Mouse (Mus musculus) layer of hippocampus, postnatal 25 days (tissue): Measurements from ENCODE around the gene Tktl1. TPM values are rescaled to one million over a fixed set of nuclear protein-coding genes. Genes with fewer than 3 reads are reported as not detected.

Experiments
- DNase-seq, 2 experiments: peaks; one replicate each; pipeline ENCODE4 v3.0.0; 2022; ENCODE audit warnings: mixed read lengths in 2 of 2, low spot score in 1 of 2; ENCODE audit errors: extremely low spot score in 1 of 2
- total RNA-seq, 2 experiments: library from RNA; stranded (reverse); gene quantifications; 2 replicates each; pipeline ENCODE4 v1.2.3; 2021

Tktl1 gene
- total RNA-seq, 2 experiments from 2014 or later: 0.10 TPM; not detected in 1

DNA sequence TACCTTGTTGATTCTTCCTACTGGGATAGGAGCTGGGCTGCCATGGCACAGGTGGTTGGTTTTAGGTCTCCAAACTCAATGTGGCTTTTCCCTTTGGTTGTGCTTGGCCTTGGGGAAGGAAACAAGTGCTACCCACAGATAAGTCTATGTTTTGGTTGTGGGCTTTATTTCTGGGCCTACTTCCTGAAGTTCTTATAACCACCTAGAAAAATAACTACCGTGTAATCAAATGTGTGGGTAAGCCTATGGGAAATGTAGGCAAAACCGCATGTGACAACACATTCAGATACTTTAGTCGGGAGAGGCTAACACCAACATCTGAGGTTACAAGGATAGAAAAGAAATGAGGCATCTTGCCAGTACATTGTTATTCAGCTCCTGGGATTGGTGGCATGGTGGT lies 80.7 kb downstream of the Tktl1 start:
- no peak for DNase-seq

Other genes starting within 250 kb of the Tktl1 start
- 1 to 10 TPM; 3.6 to 4.2 TPM for gene Renbp, start 246.4 kb upstream of the Tktl1 start, total RNA-seq
- gene Hcfc1, start 210.9 kb upstream of the Tktl1 start, total RNA-seq: 10 to 100 TPM; 65.8 to 80.9 TPM
- 10 to 100 TPM; 46.9 to 59.1 TPM for gene Irak1, start 153.3 kb upstream of the Tktl1 start, total RNA-seq
- gene Opn1mw, start 49.8 kb upstream of the Tktl1 start, total RNA-seq: under 1 TPM in 1 of 2 experiments, not detected in 1; 0.62 TPM
- gene Mecp2, start 41.9 kb upstream of the Tktl1 start, total RNA-seq: 10 to 100 TPM; 75.6 to 88.8 TPM
- gene Tex28, start 9.4 kb upstream of the Tktl1 start, total RNA-seq: not detected
- gene Flna, start 72.6 kb downstream of the Tktl1 start, total RNA-seq: 100 to 1,000 TPM in 1 of 2 experiments, 10 to 100 TPM in 1; 82.6 to 124 TPM
- gene Emd, start 77.4 kb downstream of the Tktl1 start, total RNA-seq: 10 to 100 TPM; 35.1 to 36.5 TPM
- 100 to 1,000 TPM; 171 TPM for gene Rpl10, start 93.6 kb downstream of the Tktl1 start, total RNA-seq
- 10 to 100 TPM; 48.8 to 64.9 TPM for gene Taz, start 104.7 kb downstream of the Tktl1 start, total RNA-seq
- gene Dnase1l1, start 105.1 kb downstream of the Tktl1 start, total RNA-seq: 1 to 10 TPM; 1.8 to 2.6 TPM
- 100 to 1,000 TPM; 333 to 352 TPM for gene Atp6ap1, start 119.8 kb downstream of the Tktl1 start, total RNA-seq
- gene Gdi1, start 127.7 kb downstream of the Tktl1 start, total RNA-seq: 100 to 1,000 TPM; 631 to 685 TPM
- 10 to 100 TPM; 27.2 to 32.3 TPM for gene Fam50a, start 135.8 kb downstream of the Tktl1 start, total RNA-seq
- 10 to 100 TPM; 23.9 to 40.3 TPM for gene Plxna3, start 151.8 kb downstream of the Tktl1 start, total RNA-seq
- 10 to 100 TPM; 26.9 to 31.2 TPM for gene Lage3, start 176.4 kb downstream of the Tktl1 start, total RNA-seq
- 10 to 100 TPM; 70.0 to 73.0 TPM for gene Ubl4a, start 196.0 kb downstream of the Tktl1 start, total RNA-seq
- 1 to 10 TPM; 3.0 to 3.5 TPM for gene Slc10a3, start 196.1 kb downstream of the Tktl1 start, total RNA-seq
- 10 to 100 TPM; 17.8 to 24.9 TPM for gene Fam3a, start 216.0 kb downstream of the Tktl1 start, total RNA-seq
- 10 to 100 TPM; 51.0 to 56.3 TPM for gene Ikbkg, start 216.0 kb downstream of the Tktl1 start, total RNA-seq